22 mouse cellular contexts compared by ENCODE assay signal in the genomic region with DNA sequence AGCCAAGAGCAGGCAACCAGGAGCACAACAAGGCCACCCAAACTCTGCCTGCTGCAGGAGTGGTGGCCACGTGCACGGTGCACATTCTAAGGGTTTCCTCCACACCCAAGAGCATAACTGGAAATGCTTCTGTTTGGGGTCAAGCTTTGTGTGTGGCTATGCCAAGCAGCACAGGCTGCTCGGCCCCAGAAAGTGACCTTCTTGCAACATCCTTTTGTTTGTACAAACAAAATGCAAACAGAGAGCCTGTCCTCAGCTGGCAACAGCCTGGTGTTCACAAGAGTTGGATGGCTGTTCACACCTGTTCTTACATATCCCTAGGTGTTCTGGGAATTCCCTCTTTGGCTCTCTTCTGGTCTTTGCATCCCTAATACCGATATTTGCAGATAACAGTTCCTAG.
A peak's percentile ranks its signal among the peaks of the same experiment; 100 is the strongest.
DNase-seq lines count a peak whose midpoint lies in the region; ATAC-seq and TF ChIP-seq lines count a peak whose summit lies in the region.
"Had no signal": no experiment of that assay in that cellular context is flagged by ENCODE, and none has a peak within 500 bp of the region (broad histone marks: within the 10 kb centered on the region; RNA-seq: fewer than 3 reads in every experiment).

No protein-coding gene starts in this region.

- H3K4me2 ChIP-seq in liver, postnatal 0 days (ENCODE audit: low read depth, low read length), result no peak overlapping the region
- H3K4me2 ChIP-seq in liver, embryonic 11.5 days, result no peak overlapping the region
- no peak overlapping the region for H3K4me2 ChIP-seq in limb, embryonic 11.5 days (ENCODE audit: low read depth, severe bottlenecking)
- no peak overlapping the region for H3K4me2 ChIP-seq in forebrain, embryonic 13.5 days
- H3K4me2 ChIP-seq: embryonic facial prominence, embryonic 12.5 days; embryonic facial prominence, embryonic 15.5 days; forebrain, embryonic 15.5 days; heart, embryonic 11.5 days; hindbrain, embryonic 12.5 days; hindbrain, embryonic 15.5 days had no signal

- ATAC-seq in liver, postnatal 0 days, result peak; percentile 76
- no peak for ATAC-seq in liver, embryonic 11.5 days (replicated peaks; ENCODE audit: low FRiP score)
- no peak for ATAC-seq in limb, embryonic 11.5 days (ENCODE audit: insufficient number of reproducible peaks, low FRiP score, low TSS enrichment, low read depth)
- no peak for ATAC-seq in forebrain, embryonic 13.5 days
- ATAC-seq: forebrain, embryonic 15.5 days had no signal

- 0 out of 2 replicates have a peak, but pooled peaks cover 6% of the 10 kb centered on the region for H3K27me3 ChIP-seq in liver, postnatal 0 days (ENCODE audit: insufficient read depth, low read length)
- H3K27me3 ChIP-seq in liver, embryonic 11.5 days (replicated peaks; ENCODE audit: control insufficient read depth, insufficient read depth, low read length), result no peaks in the 10 kb centered on the region
- no peaks in the 10 kb centered on the region for H3K27me3 ChIP-seq in limb, embryonic 11.5 days (ENCODE audit: control insufficient read depth, insufficient read depth, low read length)
- H3K27me3 ChIP-seq in forebrain, embryonic 13.5 days, result no peaks in the 10 kb centered on the region
- H3K27me3 ChIP-seq: embryonic facial prominence, embryonic 12.5 days; embryonic facial prominence, embryonic 15.5 days; forebrain, embryonic 15.5 days; hindbrain, embryonic 12.5 days; hindbrain, embryonic 15.5 days had no signal

- 44% methylated on average over 4 of the region's 4 CpGs for WGBS in liver, postnatal 0 days (ENCODE audit: insufficient replicate concordance)
- WGBS in liver, embryonic 11.5 days, result 64% methylated on average over 4 of the region's 4 CpGs
- WGBS in limb, embryonic 11.5 days, result 28% methylated on average over 4 of the region's 4 CpGs
- 83% methylated on average over 4 of the region's 4 CpGs for WGBS in forebrain, embryonic 13.5 days

- H3K27ac ChIP-seq in liver, postnatal 0 days (ENCODE audit: low read depth), result no peak overlapping the region
- H3K27ac ChIP-seq in liver, embryonic 11.5 days (ENCODE audit: low read depth, low read length), result no peak overlapping the region
- H3K27ac ChIP-seq in limb, embryonic 11.5 days (replicated peaks; ENCODE audit: low read depth, low read length), result no peak overlapping the region
- H3K27ac ChIP-seq in forebrain, embryonic 13.5 days, result no peak overlapping the region
- H3K27ac ChIP-seq: embryonic facial prominence, embryonic 12.5 days; embryonic facial prominence, embryonic 15.5 days; forebrain, embryonic 15.5 days; gastrocnemius, adult 2 months; hindbrain, embryonic 12.5 days; hindbrain, embryonic 15.5 days had no signal

- H3K9ac ChIP-seq in liver, postnatal 0 days (replicated peaks), result no peak overlapping the region
- H3K9ac ChIP-seq in liver, embryonic 11.5 days (ENCODE audit: low read depth, low read length), result no peak overlapping the region
- H3K9ac ChIP-seq in limb, embryonic 11.5 days (ENCODE audit: low read length), result no peak overlapping the region
- no peak overlapping the region for H3K9ac ChIP-seq in forebrain, embryonic 13.5 days
- H3K9ac ChIP-seq: embryonic facial prominence, embryonic 12.5 days; embryonic facial prominence, embryonic 15.5 days; forebrain, embryonic 15.5 days; hindbrain, embryonic 12.5 days; hindbrain, embryonic 15.5 days had no signal

- TF ChIP-seq EP300 in liver, postnatal 0 days (IDR thresholded peaks at IDR 0.05; ENCODE audit: low read depth), result no peak

- H3K4me1 ChIP-seq in liver, postnatal 0 days (ENCODE audit: insufficient read depth), result no peaks in the 10 kb centered on the region
- no peaks in the 10 kb centered on the region for H3K4me1 ChIP-seq in liver, embryonic 11.5 days (replicated peaks; ENCODE audit: control insufficient read depth, insufficient read depth, low read length)
- no peaks in the 10 kb centered on the region for H3K4me1 ChIP-seq in limb, embryonic 11.5 days (ENCODE audit: control insufficient read depth, insufficient read depth, low read length)
- no peaks in the 10 kb centered on the region for H3K4me1 ChIP-seq in forebrain, embryonic 13.5 days
- H3K4me1 ChIP-seq: embryonic facial prominence, embryonic 12.5 days; embryonic facial prominence, embryonic 15.5 days; forebrain, embryonic 15.5 days; hindbrain, embryonic 12.5 days; hindbrain, embryonic 15.5 days had no signal

- no peaks in the 10 kb centered on the region for H3K36me3 ChIP-seq in liver, postnatal 0 days (replicated peaks; ENCODE audit: insufficient read depth, low read length)
- H3K36me3 ChIP-seq in liver, embryonic 11.5 days (ENCODE audit: control insufficient read depth, insufficient read depth, low read length), result no peaks in the 10 kb centered on the region
- H3K36me3 ChIP-seq in limb, embryonic 11.5 days (ENCODE audit: control insufficient read depth, insufficient read depth, low read length), result no peaks in the 10 kb centered on the region
- no peaks in the 10 kb centered on the region for H3K36me3 ChIP-seq in forebrain, embryonic 13.5 days (ENCODE audit: poor library complexity, severe bottlenecking)
- H3K36me3 ChIP-seq: embryonic facial prominence, embryonic 12.5 days; embryonic facial prominence, embryonic 15.5 days; forebrain, embryonic 15.5 days; hindbrain, embryonic 12.5 days; hindbrain, embryonic 15.5 days had no signal

- H3K9me3 ChIP-seq in liver, postnatal 0 days (ENCODE audit: low read length), result no peaks in the 10 kb centered on the region
- no peaks in the 10 kb centered on the region for H3K9me3 ChIP-seq in liver, embryonic 11.5 days (ENCODE audit: control insufficient read depth, low read length)
- no peaks in the 10 kb centered on the region for H3K9me3 ChIP-seq in limb, embryonic 11.5 days (ENCODE audit: control insufficient read depth, low read length)
- H3K9me3 ChIP-seq in forebrain, embryonic 13.5 days (replicated peaks), result no peaks in the 10 kb centered on the region
- H3K9me3 ChIP-seq: embryonic facial prominence, embryonic 12.5 days; embryonic facial prominence, embryonic 15.5 days; forebrain, embryonic 15.5 days; hindbrain, embryonic 12.5 days; hindbrain, embryonic 15.5 days had no signal

- no peak overlapping the region for H3K4me3 ChIP-seq in liver, postnatal 0 days (ENCODE audit: low read depth, low read length)
- no peak overlapping the region for H3K4me3 ChIP-seq in liver, embryonic 11.5 days (ENCODE audit: low read depth, low read length)
- H3K4me3 ChIP-seq in limb, embryonic 11.5 days (ENCODE audit: low read depth, low read length), result no peak overlapping the region
- H3K4me3 ChIP-seq in forebrain, embryonic 13.5 days, result no peak overlapping the region
- H3K4me3 ChIP-seq: embryonic facial prominence, embryonic 12.5 days; embryonic facial prominence, embryonic 15.5 days; forebrain, embryonic 15.5 days; gastrocnemius, adult 2 months; hindbrain, embryonic 12.5 days; hindbrain, embryonic 15.5 days had no signal

- no peak for TF ChIP-seq CTCF in liver, postnatal 0 days (IDR thresholded peaks at IDR 0.05; ENCODE audit: low read depth)

- peak; percentile 14 for DNase-seq in embryo, embryonic 11 days
- DNase-seq in embryo, embryonic 10 days (ENCODE audit: low spot score), result no peak
- DNase-seq in liver, postnatal 0 days, result peak; percentile 16
- no peak for DNase-seq in liver, embryonic 11.5 days (ENCODE audit: low spot score)
- DNase-seq in limb, embryonic 11.5 days (ENCODE audit: low spot score), result peak; percentile 25
- no peak for DNase-seq in cerebellum, postnatal 14 days
- DNase-seq: adrenal gland, adult 2 months; adrenal gland, postnatal 14 days; cerebellum, adult 11 months; cerebellum, adult 2 months; cerebellum, adult 9-11 months; cerebellum, postnatal 36 days; gastrocnemius, adult 2 months; gastrocnemius, postnatal 14 days; heart, adult 11 months had no signal

Comparison
In these comparisons a context has a peak if more than half of its experiments do, and no peak if none do; other contexts are left out.
1. DNase-seq: peak in embryo, embryonic 11 days (single experiment), liver, postnatal 0 days (single experiment) and limb, embryonic 11.5 days (single experiment); none in embryo, embryonic 10 days (single experiment), liver, embryonic 11.5 days (single experiment) and cerebellum, postnatal 14 days (0 of 2).